8 mouse cellular contexts compared by ENCODE assay signal in genomic region chr12:22802011-22802410, GRCm38 (mm10).
DNase-seq lines count a peak whose midpoint lies in the region; TF ChIP-seq lines count a peak whose summit lies in the region.
"Not testable (repeated sequence)": the region's sequence is repeated elsewhere in the genome, so short reads cannot be mapped to it uniquely, and the experiment has no call there.

No protein-coding gene starts in this region.

- H3K27ac ChIP-seq in heart, adult 2 months: not testable (repeated sequence)

- TF ChIP-seq EP300 in heart, adult 2 months (IDR thresholded peaks at IDR 0.05; ENCODE audit: insufficient read depth, low read depth, low read length): not testable (repeated sequence)

- TF ChIP-seq CTCF in heart, adult 2 months (IDR thresholded peaks at IDR 0.05): 0 out of 2 replicates have a peak, but pooled peaks have one; percentile 11

- intact Hi-C loops in heart, adult 2 months (cut with DNase I): not testable (repeated sequence)

- H3K36me3 ChIP-seq in heart, adult 2 months (ENCODE audit: control insufficient read depth, insufficient read depth, low read length): not testable (repeated sequence)

- not testable (repeated sequence) for H3K27me3 ChIP-seq in heart, adult 2 months (ENCODE audit: control insufficient read depth, insufficient read depth, low read length)

- not testable (repeated sequence) for H3K4me1 ChIP-seq in heart, adult 2 months (ENCODE audit: control insufficient read depth, insufficient read depth, low read length)

- H3K4me3 ChIP-seq in heart, adult 2 months: not testable (repeated sequence)

- not testable (repeated sequence) for H3K9ac ChIP-seq in heart, adult 2 months (ENCODE audit: low read depth, low read length)

- H3K79me2 ChIP-seq in heart, adult 2 months (replicated peaks; ENCODE audit: control insufficient read depth, insufficient read depth, low read length): not testable (repeated sequence)

- TF ChIP-seq POLR2A in heart, adult 2 months (IDR thresholded peaks at IDR 0.05; ENCODE audit: insufficient read depth, low read depth, low read length): not testable (repeated sequence)

- DNase-seq in adrenal gland, adult (ENCODE audit: inconsistent age in 2 of 2, low spot score in 1 of 2): peak; percentile 22 to 74
- peak; percentile 1 for DNase-seq in adrenal gland, adult 8-10 months
- peak; percentile 34 for DNase-seq in adrenal gland, postnatal 25 days
- DNase-seq in heart, adult 2 months: peak in 1 of 2 experiments; percentile 17
- peak; percentile 4 to 53 for DNase-seq in kidney, adult 8-10 months
- peak; percentile 3 to 4 for DNase-seq in kidney, postnatal 4 days
- peak; percentile 20 for DNase-seq in thymus, postnatal 4 days
- DNase-seq in urinary bladder, postnatal 25 days (ENCODE audit: low spot score): peak; percentile 2

- WGBS in heart, adult 2 months: 75% methylated on average over 5 of the region's 5 CpGs
